Mouse (Mus musculus): ENCODE measurements around the gene Stx18.

- TF ChIP-seq CTCF (IDR thresholded peaks at IDR 0.05; ENCODE audit: low read depth), result no peak
- TF ChIP-seq EP300 (optimal IDR thresholded peaks at IDR 0.05), result no peak
Measured at GRCm38 (mm10) chr5:38158501-38158946, 120.0 kb downstream of the Stx18 start.
